Mouse (Mus musculus): ENCODE results near the gene Bend4. TPM values are rescaled to one million over a fixed set of nuclear protein-coding genes. Genes with fewer than 3 reads are reported as not detected.

The Bend4 gene
- total RNA-seq (2021) = 1 to 10 TPM; 2.3 to 2.7 TPM
- long read RNA-seq, experiment 1 = 0 reads
- long read RNA-seq, experiment 2 = 0 reads

DNA sequence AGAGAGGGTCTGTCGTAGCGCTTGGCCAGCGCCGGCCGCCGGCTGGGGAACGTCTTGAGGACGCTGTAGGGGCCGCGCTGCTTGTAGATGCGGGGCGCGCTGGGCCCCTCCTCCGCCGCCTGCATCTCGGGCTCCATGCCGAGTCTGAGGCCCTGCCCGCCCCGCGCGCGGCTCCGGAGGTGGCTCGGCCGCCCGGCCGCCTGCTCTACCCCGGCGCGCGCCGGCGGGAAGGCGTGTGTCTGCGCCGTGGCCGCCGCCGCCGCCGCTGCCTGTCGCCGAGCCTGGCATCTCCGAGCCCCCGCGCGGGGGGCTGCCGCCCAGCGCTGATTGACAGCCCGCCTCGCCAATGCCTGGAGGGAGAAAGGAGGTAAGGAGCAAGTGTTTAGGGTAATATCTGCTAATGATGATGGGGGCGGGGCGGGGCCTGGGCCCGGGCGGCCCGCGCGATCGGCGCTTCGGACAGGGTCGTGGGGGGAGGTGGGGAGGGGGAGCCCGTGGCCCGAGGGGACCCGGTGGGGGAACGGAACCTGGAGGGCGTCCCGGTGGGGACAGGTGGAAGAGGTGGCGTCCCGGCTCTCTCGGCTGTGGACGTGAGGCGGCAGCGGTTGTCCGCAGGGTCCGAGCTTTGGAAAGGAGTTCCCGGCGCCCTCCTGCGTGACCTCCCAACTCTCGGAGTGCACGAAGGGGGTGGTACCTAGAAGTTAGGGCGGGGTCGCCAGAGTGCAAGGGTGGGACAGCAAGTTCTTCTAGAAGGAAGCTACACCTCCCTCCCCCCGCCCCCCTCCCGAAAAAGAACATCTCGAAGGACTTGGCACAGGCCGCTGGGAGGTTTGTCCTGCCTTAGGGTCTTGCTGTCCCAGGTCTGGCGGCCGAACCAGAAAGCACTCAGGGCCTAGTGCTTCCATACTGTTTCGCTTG is at the start of gene Bend4:
TSS of gene Bend4 (minus strand) at position 868 of the 918 bp plus-strand sequence.
- DNase-seq = peak; percentile 77

DNA sequence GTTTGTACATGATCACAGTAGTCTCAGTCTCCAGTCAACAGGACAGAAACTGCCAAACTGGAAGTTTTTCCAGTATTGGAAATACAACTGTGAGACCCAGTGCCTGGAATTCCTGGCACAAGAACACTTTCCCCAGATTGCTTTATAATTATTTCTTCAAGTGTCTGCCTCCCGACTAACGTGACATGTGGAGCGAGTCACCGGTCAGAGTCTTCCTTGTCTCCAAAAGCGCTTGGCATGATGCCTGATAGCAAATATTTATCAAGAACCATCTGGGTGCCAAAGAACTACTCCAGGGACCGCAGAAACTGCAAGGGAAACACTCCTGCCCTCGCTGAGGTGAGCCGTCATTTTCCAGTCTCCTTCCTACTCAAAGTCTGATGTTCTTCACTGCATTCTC is 45.6 kb upstream of the Bend4 start:
- DNase-seq = no peak

DNA sequence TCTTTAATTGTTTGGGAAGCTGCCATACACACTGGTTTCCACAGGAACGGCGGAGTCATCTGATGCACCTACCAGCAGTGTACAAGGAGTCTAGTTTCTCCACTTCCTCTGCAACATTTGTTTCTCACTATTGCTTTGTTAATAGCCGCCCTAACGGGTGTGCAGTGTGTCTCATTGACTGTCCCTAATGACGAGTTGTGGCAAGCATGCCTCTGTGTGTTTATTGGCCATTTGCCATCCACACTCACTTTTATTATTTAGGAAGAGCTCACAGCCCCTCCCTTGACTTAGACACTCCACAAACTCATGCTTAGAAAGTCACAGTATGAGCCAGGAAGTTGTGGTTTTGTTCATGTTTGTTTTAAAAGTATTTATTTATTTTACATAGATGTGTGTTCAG is 45.0 kb upstream of the Bend4 start:
- no peak for DNase-seq

DNA sequence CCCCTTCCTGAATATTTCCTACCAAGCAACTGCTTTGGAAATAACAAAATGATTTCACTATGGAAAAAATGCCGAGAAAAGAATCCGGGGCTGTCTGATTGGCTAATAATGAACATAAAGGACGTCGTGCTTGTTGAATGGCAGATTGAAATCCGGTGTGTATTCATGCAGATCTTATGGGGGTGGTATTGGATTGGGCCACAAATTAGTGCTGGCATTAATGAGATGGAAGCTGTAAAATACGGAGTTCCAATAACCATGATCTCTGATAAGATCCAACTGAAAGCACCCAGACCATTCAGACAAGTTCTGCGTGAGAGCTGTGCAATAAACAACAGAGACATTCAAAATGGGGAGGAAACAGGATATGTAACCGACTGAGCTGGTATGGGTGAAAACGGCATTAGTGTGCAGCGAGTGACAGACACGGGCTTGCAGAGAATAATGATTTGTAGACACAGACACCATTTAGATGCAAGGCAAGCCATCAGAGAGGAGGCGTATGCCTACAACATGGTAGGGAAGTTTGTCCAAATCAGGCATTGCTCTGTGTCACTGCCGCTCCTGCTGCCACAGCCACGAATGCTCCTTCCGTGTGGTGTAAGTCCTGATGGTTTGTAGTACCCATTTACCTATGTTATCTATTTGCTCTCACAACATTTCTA is 38.9 kb upstream of the Bend4 start:
- DNase-seq = no peak

DNA sequence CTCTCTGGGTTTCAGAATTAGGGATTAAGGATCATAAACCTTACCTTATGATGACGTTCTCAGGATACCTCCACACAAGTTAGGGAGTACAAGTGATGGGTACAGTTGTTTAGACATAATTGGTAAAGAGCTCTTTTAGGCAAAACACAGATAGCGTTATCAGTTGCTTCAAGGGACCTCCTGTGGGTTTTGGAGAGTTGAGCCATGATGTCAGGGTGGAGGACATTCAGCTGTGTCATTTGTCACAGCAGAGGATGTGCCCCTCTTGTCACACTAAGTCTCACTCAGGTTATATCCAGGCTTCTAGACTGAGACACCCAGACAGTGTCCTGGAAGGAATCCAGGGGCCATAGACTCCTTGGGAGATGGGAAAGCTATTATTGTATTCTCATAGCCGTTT is 36.8 kb upstream of the Bend4 start:
- no peak for DNase-seq

DNA sequence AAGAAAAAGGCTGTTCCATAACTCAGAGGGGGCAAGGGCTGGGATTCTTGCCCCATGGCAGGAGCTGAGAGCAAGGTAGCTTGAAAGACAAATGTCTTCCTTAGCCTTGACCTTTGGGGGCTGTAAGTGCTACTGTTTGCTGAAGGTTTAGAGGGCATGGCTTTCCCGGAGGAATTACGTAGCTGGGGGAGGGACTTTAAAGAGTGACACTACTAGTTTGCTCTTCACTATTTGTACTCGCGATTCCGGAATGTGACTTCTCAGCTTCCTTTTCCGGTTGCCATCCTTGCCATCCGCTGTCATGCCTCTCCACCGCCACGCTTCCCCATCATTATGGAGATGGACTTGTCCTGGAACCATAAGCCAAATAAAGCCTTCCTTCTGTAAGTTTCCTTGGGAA is 35.5 kb upstream of the Bend4 start:
- no peak for DNase-seq

DNA sequence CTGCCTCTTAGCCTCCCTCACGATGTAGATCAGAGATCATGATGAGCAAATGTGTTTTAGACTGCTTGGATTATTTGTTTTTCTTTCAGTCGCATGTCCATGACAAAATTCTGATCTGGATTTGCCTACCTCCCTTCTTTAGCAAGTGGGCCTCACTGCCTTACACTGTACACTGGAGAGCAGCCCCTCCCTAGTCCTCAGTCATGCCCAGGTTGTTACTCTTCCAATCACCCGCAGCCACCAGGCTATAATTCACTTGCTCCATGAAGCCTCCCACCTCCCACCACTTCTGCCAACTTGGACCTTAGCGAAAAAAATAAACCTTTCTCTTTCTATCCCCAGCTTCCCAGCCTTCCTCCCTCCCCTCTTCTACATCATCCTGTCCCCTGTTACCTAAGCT is 34.2 kb upstream of the Bend4 start:
- no peak for DNase-seq

DNA sequence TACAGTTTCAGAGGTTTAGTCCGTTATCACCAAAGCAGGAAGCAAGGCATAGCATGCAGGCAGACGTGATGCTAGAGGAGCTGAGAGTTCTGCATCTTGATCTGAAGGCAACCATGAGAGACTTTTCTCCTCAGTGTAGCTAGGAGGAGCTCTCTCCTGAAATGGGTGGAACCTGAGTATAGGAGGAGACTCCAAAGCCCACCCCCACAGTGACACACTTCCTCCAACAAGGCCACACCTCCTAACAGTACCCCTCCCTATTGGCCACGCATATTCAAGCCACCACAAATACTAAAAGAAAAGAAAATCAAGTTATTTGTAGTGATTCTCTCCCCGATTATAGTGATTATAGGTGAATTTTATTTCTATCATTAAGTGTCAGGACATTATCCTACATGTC is 28.7 kb upstream of the Bend4 start:
- DNase-seq = no peak

DNA sequence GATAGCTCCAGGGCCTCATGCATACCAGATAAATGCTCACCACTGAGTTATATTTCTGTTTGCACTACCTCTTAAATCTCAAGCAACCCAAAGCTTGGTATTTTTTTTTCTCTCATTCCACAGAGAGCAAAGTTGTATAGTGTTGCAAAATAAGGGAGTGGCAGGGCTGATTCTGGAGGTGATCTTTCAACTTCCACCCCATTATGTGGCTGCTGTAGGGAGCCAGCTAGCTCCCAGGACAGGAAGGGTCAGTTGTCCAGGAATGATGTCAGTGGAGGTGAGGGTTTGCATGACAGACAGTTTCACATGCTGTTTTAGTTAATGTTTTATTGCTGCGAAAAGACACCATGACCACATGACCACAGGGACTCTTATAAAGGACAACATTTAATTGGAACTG is 26.2 kb upstream of the Bend4 start:
- DNase-seq = no peak

DNA sequence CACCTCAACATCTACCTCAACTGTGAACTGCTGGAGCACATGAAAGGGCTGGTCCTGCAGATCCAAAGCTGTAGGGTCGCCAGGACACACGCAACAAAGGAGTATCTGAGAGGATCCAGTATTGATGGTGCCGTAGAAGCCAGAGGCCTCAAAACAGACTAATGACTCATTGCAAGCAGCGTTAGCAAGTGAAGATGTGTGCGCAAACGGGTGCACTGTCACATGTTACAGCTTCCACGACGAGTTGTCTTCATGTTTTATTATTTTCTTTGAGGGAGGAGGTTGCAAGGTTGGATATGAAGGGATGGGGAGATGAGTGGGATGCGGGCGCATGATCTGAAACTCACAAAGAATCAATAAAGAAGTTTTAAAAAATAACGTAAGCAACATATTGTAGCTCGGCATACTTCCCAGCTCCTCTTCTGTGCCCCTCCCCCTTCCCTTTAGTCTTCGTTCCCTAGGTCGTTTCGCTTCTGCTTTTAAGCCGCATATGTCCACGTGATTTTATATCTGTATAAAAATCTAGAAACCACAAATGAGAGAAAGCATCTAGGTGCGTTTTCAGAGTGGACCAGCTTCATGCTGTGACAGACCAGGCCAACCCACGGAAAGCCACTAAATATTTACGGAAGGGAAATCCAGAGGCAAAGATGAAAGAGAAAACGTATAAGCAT is 22.0 kb upstream of the Bend4 start:
- no peak for DNase-seq

DNA sequence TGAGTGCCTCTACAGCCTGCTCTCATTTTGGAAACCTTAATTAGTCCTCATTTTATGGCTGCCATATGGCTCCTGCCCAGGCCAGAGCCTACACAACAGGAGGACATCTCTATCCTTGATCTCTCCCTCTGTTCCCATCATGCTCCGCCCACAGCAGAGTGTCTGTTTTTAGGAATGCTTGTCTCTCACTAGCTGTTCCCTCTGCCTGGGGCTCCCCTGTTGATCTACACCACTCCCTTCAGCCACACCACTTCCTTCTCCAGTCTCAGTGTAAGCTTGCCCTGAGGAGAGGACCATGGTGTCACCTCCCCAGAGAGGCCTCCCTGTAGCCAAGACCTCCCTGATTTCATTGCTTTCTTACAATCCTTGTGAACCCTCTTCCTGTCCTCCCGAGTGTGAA is 18.4 kb upstream of the Bend4 start:
- DNase-seq = no peak

DNA sequence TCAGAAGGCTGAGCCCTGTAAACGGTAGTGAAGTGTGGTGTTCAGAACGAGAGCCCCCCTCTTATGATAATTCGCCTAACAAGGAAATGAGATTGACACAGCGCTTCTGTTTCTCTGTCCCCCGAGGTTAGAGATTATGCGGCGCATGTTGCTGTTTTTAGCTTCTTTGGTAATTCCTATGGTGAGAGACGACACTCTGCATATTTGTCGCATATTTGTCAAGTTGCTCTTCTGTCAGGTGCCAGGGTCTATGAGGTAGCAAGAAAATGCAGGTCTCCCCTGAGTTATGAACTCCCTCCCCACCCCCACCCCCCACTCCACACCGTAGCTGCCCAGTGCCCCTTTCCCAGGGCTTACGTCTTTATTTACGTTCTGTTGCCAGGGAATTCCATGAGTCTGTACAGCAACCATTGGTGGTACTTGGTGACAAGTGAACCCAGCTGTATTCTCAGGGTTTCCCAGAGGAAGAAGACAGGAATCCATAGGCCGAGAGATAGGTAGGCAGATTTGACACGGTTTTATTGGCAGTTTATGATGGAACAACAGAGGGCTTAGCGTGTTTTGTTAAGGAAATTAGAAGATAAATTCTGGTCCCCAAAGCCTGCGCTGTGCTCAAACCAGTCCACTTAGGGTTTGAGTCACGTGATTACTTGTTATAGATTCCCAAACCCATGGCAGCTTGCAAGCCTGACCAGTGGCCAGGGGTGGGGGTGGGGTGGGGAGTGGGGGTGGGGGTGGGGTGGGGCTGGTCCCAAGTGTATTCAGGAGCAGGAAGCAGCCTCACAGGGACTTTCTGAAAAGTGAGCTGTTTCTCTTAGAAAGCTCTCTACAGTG is 16.3 kb upstream of the Bend4 start:
- no peak for DNase-seq

DNA sequence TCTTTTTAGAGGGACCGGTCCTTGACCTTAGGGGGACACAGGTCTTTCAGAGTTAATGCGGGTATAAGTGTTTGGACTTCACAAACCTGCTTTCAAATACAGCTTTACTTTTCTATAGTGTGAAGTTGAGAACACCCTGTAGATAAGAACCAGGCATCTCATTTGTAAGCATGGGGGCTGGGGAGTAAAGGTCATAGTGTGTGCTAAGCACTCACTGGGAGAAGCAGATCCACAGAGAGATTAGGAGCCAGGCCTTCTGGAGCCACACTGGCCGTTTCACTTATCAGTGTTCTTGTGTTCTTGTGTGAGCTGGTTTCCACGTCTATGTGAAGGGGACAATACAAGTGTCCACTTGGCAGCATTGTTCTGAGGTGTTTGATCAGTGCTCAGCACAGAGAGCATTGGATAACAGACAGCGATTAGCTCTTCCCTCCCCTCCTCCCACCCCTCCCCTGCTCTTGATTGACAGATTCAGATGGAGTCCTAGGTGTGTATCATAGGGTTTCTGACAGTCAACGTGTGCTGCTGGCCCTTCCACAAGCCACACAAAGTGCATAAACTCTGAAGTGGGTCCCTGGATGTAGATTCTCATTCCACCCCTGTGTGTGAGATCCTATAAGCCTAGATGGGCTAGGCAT is 14.8 kb upstream of the Bend4 start:
- no peak for DNase-seq

DNA sequence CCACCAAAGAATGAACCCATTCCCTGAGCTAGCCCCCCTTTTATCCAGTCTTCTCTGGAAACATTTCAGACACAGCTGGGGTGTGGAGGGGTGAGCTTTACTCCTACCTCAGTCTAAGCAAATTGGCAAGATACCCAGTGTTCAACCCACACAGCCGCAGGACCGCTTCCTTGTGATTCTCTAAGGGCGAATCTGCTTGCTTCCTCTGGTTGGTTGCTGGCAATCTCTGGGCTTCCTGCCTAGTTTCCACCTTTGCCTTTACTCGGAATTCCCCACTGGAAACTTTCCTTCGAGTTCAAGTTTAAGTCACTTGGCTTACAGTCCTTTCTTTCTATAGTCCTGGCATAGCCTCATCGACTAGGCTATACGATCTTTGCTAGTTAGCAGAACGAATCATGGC is 12.5 kb upstream of the Bend4 start:
- DNase-seq = peak; percentile 8

DNA sequence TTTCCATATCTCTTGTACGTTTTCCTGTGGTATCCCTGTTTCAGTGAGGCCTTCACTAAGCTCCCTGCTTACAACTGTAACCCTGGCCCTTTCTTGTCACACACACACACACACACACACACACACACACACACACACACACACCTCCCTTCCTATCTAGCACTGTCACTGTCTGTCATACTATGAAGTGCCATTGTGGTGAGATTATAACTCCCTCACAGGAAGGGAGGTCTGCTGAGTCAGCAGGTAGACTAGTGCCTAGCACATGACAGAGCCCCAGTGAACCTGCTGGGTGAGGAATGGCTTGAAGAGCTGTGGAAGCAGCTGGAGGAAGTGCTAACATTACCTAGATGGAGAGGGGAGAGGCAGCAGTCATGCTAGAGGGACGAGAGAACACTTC is 9.3 kb upstream of the Bend4 start:
- DNase-seq = no peak

DNA sequence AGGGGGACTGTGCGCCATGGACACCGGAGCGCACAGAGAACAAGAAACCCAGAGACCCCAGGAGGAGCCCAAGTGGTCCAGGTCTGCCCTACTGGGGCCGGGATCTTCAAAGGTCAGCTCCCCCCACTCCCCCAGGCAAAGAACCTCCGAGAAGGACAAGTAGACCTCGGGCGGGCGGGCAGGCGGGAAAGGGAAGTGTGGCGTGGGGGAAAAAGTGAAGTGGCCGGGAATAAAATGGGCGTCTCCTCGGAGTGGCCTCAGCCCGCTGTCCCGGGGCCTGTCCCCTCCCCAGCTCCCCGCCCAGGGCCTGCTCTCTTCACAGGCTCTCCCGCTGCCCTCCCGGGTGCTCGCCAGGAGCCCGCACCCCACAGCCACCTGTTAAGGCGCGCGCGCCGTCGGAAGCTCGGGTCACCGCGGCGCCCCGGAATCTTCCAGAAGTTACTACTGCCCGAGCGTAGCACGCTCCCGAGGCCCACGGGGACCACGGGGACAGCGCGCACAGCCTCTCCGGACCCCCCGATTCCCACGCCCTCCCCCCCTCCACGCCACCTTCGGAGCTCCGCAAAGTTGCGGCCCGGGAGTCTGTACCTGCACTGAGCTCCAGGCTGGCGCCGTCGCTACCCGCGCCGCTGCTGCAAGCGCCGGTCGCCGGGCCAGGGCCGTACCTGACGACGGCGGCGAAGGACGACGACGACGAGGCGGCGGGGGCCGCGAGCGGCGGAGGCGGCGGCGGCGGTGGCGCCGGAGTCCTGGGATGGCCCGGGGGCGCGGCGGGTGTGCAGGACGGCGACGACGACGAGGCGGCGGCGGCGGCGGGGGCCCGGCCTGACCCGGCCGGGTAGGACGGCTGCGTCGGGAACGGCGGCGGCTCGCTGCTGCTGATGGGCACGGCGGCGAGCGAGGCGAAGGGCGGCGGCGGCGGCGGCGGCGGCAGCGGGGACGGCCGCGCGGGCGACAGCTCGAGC is 1.4 kb downstream of the Bend4 start:
- DNase-seq = peak; percentile 14

DNA sequence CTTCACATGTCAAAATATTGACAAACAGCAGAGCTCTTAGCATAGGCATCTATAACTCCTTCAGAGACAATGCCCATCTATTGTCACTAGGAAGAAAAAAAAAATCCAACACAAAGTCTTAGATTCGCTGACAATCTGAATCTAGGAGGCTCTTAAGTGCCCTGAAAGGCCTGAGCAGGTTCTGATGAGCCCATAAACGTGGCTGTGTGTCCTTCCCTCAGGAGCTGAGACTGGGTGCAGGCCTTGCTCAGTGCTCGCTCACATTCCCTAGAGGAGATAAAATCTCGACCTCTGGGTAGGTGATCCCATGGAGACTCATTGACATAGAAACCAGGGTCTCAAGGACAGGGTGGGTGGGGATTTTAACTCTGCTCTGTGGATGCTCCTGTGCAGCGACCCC is 2.1 kb downstream of the Bend4 start:
- DNase-seq = peak; percentile 3

DNA sequence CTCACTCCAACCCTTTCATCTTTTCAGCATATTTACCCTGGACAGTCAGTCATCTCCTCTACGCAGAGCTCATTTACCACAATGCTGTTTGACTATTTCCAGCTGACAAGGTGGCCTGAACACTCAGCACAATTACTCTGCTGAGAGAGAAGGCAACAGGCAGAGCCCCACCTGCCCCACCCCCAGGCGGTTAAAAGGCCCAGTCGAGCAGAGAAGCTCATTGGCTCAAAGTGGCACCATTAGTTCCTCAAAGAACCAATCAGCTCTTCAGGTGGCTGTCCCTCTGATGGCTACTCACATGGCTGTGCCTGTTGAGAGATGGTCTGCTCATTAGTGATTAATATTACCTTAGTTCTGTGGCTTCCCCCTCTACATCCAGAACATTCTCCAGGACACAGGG is 3.5 kb downstream of the Bend4 start:
- DNase-seq = no peak

DNA sequence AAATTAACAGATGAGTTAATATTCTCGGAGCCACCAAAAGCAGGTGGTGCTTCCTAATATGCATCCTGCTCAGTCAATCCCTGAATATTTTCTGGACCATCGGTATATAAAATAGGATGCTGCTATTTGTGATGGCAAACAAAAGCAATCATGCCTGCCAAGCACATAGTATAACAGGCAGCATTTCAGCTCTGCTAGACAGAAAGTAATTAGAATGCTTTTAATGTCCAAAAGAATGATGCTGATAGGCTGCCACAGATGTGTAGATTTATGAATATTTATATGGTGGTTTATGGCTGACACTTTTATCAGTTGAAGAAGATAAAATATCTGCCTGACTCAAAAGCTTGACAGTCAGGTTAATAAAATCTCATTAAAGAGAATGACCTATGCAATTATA is 4.1 kb downstream of the Bend4 start:
- no peak for DNase-seq

DNA sequence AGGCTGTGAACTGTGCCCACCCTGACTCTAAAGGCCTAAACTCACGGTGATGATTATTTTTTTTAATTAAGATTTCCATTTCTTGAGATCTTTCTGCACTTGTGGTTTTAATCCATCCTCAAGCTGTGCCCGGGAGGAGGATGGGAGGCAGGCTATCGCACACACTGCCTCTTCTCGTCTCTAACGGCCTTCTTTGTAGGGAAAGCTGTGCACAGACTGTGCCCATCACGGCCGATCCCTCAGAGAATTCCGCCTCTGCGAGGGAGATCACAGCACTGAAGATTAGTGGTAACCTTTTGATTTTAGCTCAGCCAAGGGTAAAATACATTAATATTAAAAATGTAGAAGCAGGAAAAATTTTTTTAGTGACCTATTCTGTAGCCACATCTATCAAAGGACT is 4.8 kb downstream of the Bend4 start:
- DNase-seq = no peak

DNA sequence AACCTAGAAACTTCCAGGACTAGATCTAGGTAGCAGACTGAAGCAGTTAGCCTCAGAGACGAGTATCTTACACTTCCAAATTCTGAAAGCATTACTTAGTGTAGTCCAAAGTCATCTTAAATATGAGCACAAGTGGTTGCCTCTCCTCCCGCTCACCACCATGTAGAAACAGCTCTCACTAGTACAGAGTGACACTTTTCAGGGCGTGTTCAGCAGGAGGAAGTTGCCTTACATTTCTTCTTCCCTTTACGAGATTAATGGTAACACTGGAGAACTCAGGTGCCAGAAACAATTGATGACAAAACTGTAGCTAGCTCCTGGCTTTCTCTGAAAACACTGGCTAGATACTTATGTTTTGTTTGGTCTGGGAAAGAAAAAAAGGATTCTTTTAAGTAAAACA is 8.7 kb downstream of the Bend4 start:
- no peak for DNase-seq
